Mouse (Mus musculus) intestine, embryonic 15.5 days (tissue): ENCODE data around the gene 4930512M02Rik. TPM values are rescaled to one million over a fixed set of nuclear protein-coding genes. Genes with fewer than 3 reads are reported as not detected.
"Not testable (repeated sequence)": the region's sequence is repeated elsewhere in the genome, so short reads cannot be mapped to it uniquely, and the experiment has no call there.

Experiments
- ATAC-seq: fragments of 200-750 bp; cut with Nextera tagmentation; 2 replicates; pipeline ENCODE4 v1.8.0; 2017; ENCODE audit warnings: moderate TSS enrichment, moderate library complexity
- H3K27ac ChIP-seq: fragments of 300-500 bp; sonication (generic); 2 replicates; pipeline ENCODE4 v1.5.1; 2015; ENCODE audit warnings: mild to moderate bottlenecking, inconsistent platforms
- H3K27me3 ChIP-seq: fragments of 300-500 bp; sonication (generic); replicated peaks from 2 replicates; pipeline ENCODE4 v1.6.1; 2015; ENCODE audit warnings: inconsistent platforms
- H3K36me3 ChIP-seq: fragments of 300-500 bp; sonication (generic); 2 replicates; pipeline ENCODE4 v1.6.1; 2015; ENCODE audit warnings: inconsistent platforms
- H3K4me1 ChIP-seq: fragments of 300-500 bp; sonication (generic); replicated peaks from 2 replicates; pipeline ENCODE4 v1.6.1; 2015; ENCODE audit warnings: inconsistent platforms
- H3K4me2 ChIP-seq: fragments of 300-500 bp; sonication (generic); replicated peaks from 2 replicates; pipeline ENCODE4 v1.6.1; 2015; ENCODE audit warnings: mild to moderate bottlenecking, inconsistent platforms
- H3K4me3 ChIP-seq: fragments of 300-500 bp; sonication (generic); replicated peaks from 2 replicates; pipeline ENCODE4 v1.5.1; 2015; ENCODE audit warnings: inconsistent platforms
- H3K9ac ChIP-seq: fragments of 300-500 bp; sonication (generic); 2 replicates; pipeline ENCODE4 v1.6.1; 2015; ENCODE audit warnings: inconsistent platforms
- H3K9me3 ChIP-seq: fragments of 300-500 bp; sonication (generic); 2 replicates; pipeline ENCODE4 v1.6.1; 2016; ENCODE audit warnings: inconsistent platforms
- WGBS: fragments of 180-500 bp; shearing (Covaris S2); methylation state at CpG from one replicate; pipeline ENCODE4 v1.1.7; 2015; 5-methylcytosine and 5-hydroxymethylcytosine counted together
- polyA plus RNA-seq: library from polyadenylated mRNA; unstranded; fragments of >200 nt; fragmentation: Nextera tagmentation; extraction: Ambion mirVana; gene quantifications from 2 replicates; pipeline ENCODE4 v1.2.1, GENCODE M21; 2015

4930512M02Rik gene
- not detected in 2 replicates for polyA plus RNA-seq

DNA sequence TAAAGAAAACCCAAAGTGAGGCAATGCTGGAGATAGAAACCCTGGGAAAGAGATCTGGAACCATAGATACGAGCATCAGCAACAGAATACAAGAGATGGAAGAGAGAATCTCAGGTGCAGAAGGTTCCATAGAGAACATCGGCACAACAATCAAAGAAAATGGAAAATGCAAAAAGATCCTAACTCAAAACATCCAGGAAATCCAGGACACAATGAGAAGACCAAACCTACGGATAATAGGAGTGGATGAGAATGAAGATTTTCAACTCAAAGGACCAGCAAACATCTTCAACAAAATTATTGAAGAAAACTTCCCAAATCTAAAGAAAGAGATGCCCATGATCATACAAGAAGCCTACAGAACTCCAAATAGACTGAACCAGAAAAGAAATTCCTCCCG, at the start of gene 4930512M02Rik:
4930512M02Rik (minus strand) TSS at position 101 of the 400 bp plus-strand sequence.
- not testable (repeated sequence) for H3K9me3 ChIP-seq, H3K27me3 ChIP-seq, H3K4me3 ChIP-seq, H3K36me3 ChIP-seq, H3K9ac ChIP-seq, H3K4me1 ChIP-seq, ATAC-seq, H3K27ac ChIP-seq, H3K4me2 ChIP-seq
- WGBS = 93% methylated on average over 3 of the region's 4 CpGs

DNA sequence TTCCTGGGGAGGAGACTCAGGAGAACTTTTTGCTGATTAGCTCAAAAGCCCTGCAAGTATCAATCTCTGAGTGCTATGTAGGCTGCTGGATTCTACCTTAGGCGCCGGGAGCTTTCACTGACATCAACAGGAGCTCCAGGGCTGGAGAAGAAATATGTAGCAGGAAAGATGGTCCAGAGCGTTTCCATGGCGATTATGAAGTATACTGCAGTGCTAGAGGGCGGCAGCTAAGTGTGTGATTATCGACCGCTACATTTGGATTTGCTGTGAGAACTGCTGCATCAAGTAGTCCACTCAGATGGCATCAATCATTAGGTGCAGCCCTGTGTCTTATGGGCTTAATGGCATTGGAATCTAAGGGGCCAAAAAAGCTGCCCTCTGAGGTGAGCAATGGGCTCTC, 49.5 kb upstream of the 4930512M02Rik start:
- Histone ChIP-seq H3K4me3 (no peak overlapping the region), H3K9ac (no peak overlapping the region), H3K27ac (no peak overlapping the region), H3K27me3 (0 out of 2 replicates have a peak, but pooled peaks cover 3% of the 10 kb centered on the region), H3K4me1 (no peaks in the 10 kb centered on the region), H3K4me2 (no peak overlapping the region), H3K9me3 (no peaks in the 10 kb centered on the region), H3K36me3 (no peaks in the 10 kb centered on the region)
- ATAC-seq = no peak
- WGBS = 82% methylated on average over 7 of the region's 7 CpGs

DNA sequence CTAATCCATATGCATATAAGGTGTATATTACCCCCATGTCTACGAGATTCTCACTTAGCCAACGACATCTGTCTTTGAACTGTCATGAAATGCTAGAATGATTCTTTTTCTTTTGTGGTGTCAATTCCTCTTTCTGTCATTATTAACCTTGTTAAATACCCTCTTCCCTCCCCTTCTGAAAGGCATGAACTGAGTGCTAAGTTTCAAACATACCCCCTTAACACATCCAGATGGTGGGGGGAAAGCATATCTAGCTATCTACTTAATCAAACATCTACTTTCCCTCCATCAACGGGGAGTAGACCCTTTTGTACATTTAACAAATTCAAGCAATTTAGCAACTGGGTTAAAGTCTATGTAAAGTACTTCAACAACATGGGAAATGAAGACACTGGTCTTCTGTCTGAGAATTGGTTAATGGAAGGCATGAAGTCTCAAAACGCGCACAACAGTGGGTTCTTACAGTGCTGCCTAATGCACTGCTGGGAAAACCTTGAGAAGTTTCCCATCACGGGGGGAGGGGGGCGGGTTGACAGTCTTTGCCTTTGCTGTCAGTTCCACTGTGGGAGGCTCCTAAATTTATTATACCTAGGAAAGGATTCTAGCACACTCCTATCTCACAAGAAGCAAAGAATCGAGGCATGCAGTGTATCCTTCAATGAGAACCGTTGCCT, 48.6 kb upstream of the 4930512M02Rik start:
- no peak for ATAC-seq
- WGBS = 80% methylated on average over 9 of the region's 9 CpGs
- no peak overlapping the region for H3K27ac ChIP-seq

DNA sequence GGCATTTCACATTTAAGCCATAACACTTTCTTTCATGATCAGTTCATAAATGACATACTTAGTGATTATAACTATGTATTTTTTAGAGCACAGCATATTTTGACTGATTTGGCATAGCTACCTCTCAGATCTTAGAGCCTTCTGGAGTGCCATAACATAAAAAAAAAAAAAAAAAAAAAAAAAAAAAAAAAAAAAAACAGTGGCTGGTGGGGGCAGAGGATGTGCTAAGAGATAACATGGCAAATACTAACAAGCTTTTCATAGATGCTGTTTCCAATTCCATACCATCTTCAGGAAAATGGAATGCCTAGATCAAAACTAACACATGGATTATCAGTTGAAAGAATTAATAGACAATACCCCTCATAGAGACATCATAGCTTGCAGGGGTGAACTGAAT, 47.4 kb upstream of the 4930512M02Rik start:
- Histone ChIP-seq H3K4me1 (no peaks in the 10 kb centered on the region), H3K4me2 (no peak overlapping the region), H3K27me3 (no peaks in the 10 kb centered on the region), H3K27ac (no peak overlapping the region), H3K36me3 (no peaks in the 10 kb centered on the region), H3K9ac (no peak overlapping the region), H3K4me3 (no peak overlapping the region), H3K9me3 (no peaks in the 10 kb centered on the region)
- no peak for ATAC-seq

More for the DNA sequence above, 48.6 kb upstream of the 4930512M02Rik start:
- Histone ChIP-seq H3K36me3 (no peaks in the 10 kb centered on the region), H3K4me2 (no peak overlapping the region), H3K27me3 (no peaks in the 10 kb centered on the region), H3K9me3 (no peaks in the 10 kb centered on the region), H3K4me3 (no peak overlapping the region), H3K9ac (no peak overlapping the region), H3K4me1 (no peaks in the 10 kb centered on the region)

DNA sequence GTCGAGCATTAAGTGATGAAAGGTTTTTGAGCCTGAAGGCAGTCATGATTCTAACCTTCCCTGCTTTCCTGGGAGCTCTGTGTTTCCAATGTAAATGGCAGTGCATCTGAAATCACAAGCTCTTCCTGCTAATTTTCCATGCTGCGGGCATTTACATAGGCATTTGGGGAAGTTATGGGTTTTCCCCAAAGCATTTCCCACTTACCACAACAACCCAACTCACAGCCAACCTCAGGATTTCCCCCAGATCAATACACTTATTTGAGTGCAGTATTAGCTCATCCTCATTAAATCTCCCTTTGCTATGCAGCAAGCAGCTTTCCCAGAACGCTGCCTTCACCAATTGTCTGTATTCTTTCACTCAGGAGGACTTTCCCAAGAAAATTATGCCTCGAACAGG, 45.3 kb upstream of the 4930512M02Rik start:
- H3K36me3 ChIP-seq = no peaks in the 10 kb centered on the region
- no peak for ATAC-seq
- no peaks in the 10 kb centered on the region for H3K4me1 ChIP-seq
- 69% methylated on average over 4 of the region's 4 CpGs for WGBS
- H3K4me2 ChIP-seq = no peak overlapping the region
- no peaks in the 10 kb centered on the region for H3K9me3 ChIP-seq
- H3K9ac ChIP-seq = no peak overlapping the region
- H3K27me3 ChIP-seq = no peaks in the 10 kb centered on the region
- no peak overlapping the region for H3K27ac ChIP-seq
- no peak overlapping the region for H3K4me3 ChIP-seq

DNA sequence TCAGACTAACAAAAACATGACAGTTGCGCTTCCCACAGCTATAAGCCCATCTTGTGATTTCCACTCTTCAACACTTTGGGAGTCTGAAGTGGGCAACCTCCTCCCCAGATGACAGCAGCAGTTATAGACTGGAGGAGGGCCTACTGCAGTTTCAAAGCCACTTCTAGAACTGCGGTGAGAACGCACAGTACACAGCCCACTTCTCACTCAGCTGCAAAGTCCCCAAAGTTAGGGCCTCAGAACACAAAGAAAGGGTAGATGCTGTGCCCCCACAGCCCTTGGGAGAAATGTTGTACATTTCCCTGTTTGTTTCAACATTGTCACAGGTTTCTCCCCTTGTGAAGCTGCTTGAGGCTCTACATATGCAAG, 40.3 kb upstream of the 4930512M02Rik start:
- Histone ChIP-seq H3K4me1 (no peaks in the 10 kb centered on the region), H3K36me3 (no peaks in the 10 kb centered on the region), H3K27me3 (no peaks in the 10 kb centered on the region), H3K4me3 (no peak overlapping the region), H3K4me2 (no peak overlapping the region), H3K9me3 (no peaks in the 10 kb centered on the region), H3K9ac (no peak overlapping the region), H3K27ac (no peak overlapping the region)
- WGBS = 87% methylated on average over 3 of the region's 3 CpGs
- ATAC-seq = no peak

DNA sequence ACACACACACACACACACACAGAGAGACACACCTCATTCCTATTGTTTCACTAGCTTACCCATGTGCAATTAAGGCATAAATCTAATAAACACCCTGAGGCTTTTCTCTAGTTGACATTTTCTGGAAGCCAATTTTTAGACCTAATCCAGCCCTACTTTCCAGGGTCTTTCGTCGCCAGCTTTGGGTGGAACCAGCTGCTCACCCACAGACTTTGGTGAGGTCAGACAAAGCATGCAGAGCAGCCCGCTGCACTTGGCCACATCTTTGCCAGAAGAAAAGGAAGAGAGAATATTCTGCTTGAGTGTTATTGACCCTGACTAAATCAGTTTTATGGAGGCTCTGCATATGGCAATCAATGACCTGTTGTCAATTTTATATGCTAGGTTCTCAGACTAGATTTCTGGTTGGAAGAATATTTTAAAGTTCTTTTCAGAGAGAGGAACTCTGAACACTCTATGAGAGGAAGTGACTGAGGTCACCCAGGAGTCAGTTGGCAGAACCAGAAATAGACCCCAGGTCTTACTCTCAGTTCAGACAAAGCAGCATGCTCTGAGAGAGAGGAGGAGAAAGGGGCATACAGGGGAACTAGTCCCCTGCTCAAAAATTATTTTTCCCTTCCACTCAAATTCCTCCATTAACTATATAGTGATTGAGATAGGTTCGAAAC, 39.8 kb upstream of the 4930512M02Rik start:
- Histone ChIP-seq H3K9me3 (no peaks in the 10 kb centered on the region), H3K4me3 (no peak overlapping the region), H3K27ac (no peak overlapping the region), H3K9ac (no peak overlapping the region), H3K4me1 (no peaks in the 10 kb centered on the region), H3K4me2 (no peak overlapping the region), H3K27me3 (no peaks in the 10 kb centered on the region), H3K36me3 (no peaks in the 10 kb centered on the region)
- WGBS = 88% methylated on average over 4 of the region's 4 CpGs
- no peak for ATAC-seq

DNA sequence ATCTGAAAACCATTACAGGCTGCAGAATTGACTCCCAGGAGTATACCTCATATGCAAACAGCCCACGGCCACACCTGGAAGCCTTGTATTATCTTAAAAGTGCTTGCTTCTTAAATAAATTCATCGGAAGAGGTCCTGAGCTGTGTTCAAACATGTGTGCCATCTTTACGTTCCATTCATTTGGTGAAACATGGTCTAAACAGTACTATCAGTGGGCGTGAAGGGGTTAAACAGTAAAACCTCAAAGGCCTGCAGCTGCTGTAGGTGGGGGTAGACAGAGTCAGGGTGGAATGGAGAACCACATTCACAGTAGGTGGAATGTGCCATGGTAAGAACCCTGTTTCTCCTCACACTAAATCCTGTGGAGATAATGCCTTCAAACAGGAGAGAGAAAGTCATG, 33.0 kb upstream of the 4930512M02Rik start:
- Histone ChIP-seq H3K9me3 (no peaks in the 10 kb centered on the region), H3K27ac (no peak overlapping the region), H3K36me3 (no peaks in the 10 kb centered on the region), H3K27me3 (no peaks in the 10 kb centered on the region), H3K9ac (no peak overlapping the region), H3K4me2 (no peak overlapping the region), H3K4me1 (no peaks in the 10 kb centered on the region), H3K4me3 (no peak overlapping the region)
- ATAC-seq = no peak
- 76% methylated on average over 4 of the region's 4 CpGs for WGBS

DNA sequence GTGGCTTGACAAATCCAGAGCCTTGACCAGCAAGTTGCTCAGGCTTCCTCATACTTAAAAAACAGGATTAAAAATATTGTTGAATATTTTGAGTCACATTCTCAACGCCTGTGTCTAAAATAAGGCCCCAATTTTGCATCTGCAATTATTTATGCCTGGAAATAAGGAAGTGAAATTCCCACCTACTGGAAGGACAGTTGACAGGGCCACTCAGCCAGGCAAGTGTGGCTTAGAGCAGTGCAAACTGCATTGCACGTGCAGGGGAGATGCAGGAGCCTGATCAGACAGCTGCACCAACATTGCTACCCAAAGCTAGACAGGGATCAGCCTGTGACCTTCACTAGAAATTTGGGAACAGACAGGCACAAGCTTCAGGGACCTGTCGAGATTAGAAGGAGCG, 31.2 kb upstream of the 4930512M02Rik start:
- WGBS = 72% methylated on average over 4 of the region's 4 CpGs
- H3K9ac ChIP-seq = no peak overlapping the region
- no peak for ATAC-seq
- H3K27ac ChIP-seq = no peak overlapping the region
- no peaks in the 10 kb centered on the region for H3K9me3 ChIP-seq
- no peaks in the 10 kb centered on the region for H3K36me3 ChIP-seq
- no peak overlapping the region for H3K4me3 ChIP-seq
- H3K27me3 ChIP-seq = no peaks in the 10 kb centered on the region
- H3K4me2 ChIP-seq = no peak overlapping the region
- H3K4me1 ChIP-seq = no peaks in the 10 kb centered on the region

DNA sequence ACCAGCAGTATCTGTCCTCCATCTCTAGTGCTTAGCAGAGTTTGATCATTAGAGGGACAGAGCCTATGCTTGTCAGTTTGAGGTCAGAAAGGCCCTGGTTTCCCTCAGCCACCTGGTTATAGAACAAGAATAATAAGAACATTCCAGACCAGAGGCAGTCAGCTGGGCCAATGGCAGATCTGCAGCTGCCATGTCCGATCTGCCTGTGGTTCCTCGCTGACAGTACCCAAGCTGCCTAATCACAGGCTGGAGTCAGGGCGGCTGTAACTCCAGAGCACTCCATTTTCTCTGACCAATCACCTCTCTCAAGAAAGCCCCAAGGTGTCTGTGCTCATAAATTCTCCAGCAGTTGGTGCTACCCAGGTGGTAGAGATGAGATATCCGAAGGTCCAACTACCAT, 30.0 kb upstream of the 4930512M02Rik start:
- no peak overlapping the region for H3K4me3 ChIP-seq
- H3K27me3 ChIP-seq = no peaks in the 10 kb centered on the region
- 73% methylated on average over 4 of the region's 4 CpGs for WGBS
- no peak overlapping the region for H3K4me2 ChIP-seq
- H3K4me1 ChIP-seq = no peaks in the 10 kb centered on the region
- H3K9ac ChIP-seq = no peak overlapping the region
- H3K9me3 ChIP-seq = no peaks in the 10 kb centered on the region
- ATAC-seq = no peak
- no peaks in the 10 kb centered on the region for H3K36me3 ChIP-seq
- H3K27ac ChIP-seq = no peak overlapping the region

DNA sequence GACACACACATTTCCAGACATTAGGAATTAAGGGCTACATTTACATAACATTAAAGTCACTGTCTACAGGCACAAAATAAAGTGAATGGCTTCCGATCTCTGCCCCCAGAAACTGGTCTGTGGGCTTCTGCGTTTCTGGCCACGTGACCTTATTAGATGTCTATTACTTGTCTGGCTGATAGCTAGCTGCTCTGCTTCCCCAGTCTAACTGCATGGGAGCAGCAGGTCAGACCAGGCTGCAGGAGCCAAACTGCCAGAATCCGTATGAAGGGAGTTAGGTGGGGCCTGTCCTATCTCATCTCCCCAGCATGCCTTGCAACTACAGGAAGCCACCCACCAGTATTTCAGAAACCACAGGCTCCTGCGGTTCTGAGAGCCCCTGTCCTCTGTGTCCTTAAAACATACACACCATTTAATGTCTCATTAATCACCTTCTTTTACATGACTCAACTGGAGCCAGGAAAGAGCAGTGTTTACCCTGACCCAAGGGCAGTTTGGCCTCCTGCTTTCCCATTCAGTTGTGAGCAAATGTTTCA, 29.4 kb upstream of the 4930512M02Rik start:
- no peaks in the 10 kb centered on the region for H3K9me3 ChIP-seq
- H3K36me3 ChIP-seq = no peaks in the 10 kb centered on the region
- H3K27me3 ChIP-seq = no peaks in the 10 kb centered on the region
- no peak overlapping the region for H3K4me2 ChIP-seq
- ATAC-seq = peak; percentile 58
- no peaks in the 10 kb centered on the region for H3K4me1 ChIP-seq
- 36% methylated on average over 5 of the region's 5 CpGs for WGBS
- H3K9ac ChIP-seq = no peak overlapping the region
- H3K27ac ChIP-seq = no peak overlapping the region
- no peak overlapping the region for H3K4me3 ChIP-seq

DNA sequence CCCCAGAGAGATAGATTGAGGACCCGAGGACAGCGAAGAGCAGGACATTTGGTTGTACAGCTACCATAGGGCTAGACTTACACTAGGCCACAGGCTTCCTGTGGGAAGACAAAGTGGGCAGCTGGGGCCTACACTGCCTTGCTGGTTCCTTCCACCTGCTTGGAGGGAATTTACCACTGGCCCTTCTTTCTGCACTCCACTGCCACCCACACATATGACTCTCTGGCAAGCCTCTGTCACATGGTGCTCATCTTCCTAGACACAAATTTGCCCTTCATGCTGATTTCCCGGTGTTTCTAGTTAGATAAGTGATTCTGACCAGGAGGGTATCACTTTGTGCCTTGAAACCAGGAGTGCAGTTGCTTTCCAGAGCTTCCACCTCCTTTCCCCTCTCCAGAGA, 28.8 kb upstream of the 4930512M02Rik start:
- H3K4me2 ChIP-seq = no peak overlapping the region
- H3K4me1 ChIP-seq = no peaks in the 10 kb centered on the region
- no peak overlapping the region for H3K9ac ChIP-seq
- H3K9me3 ChIP-seq = no peaks in the 10 kb centered on the region
- no peak overlapping the region for H3K4me3 ChIP-seq
- H3K27ac ChIP-seq = no peak overlapping the region
- no peaks in the 10 kb centered on the region for H3K36me3 ChIP-seq
- no peaks in the 10 kb centered on the region for H3K27me3 ChIP-seq
- ATAC-seq = no peak
- WGBS = 72% methylated on average over 3 of the region's 3 CpGs

DNA sequence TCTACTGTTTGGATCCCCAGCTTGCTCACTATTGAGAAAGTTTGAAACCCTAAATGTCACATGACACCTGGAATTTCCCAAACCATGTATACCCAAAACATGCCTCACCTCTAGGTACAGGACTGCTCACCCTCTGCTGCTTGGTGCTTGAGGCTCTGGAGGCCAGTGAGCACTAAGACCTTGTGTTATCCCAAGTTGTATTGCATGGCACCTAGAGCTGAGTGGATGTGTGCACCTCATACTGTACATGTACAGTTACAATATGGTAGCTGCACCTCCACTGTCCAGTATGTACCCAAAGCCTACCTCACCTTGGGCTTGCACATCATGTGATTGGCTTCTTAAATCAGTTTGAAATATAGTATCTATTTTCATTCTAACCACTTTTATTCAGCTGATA, 16.7 kb upstream of the 4930512M02Rik start:
- Histone ChIP-seq H3K4me2 (no peak overlapping the region), H3K9me3 (no peaks in the 10 kb centered on the region), H3K36me3 (no peaks in the 10 kb centered on the region), H3K4me1 (no peaks in the 10 kb centered on the region), H3K27me3 (no peaks in the 10 kb centered on the region), H3K4me3 (no peak overlapping the region), H3K27ac (no peak overlapping the region), H3K9ac (no peak overlapping the region)
- no peak for ATAC-seq
